Mouse (Mus musculus): ENCODE measurements around the gene Abcc10. TPM values are rescaled to one million over a fixed set of nuclear protein-coding genes. Genes with fewer than 3 reads are reported as not detected.

Gene Abcc10
- polyA plus RNA-seq, 2 experiments: 0.94 to 1.7 TPM

- no peak overlapping the region for H3K9ac ChIP-seq (replicated peaks)
- ATAC-seq (ENCODE audit: insufficient read depth): no peak
- H3K4me2 ChIP-seq (ENCODE audit: low read depth): no peak overlapping the region
- no peaks in the 10 kb centered on the region for H3K9me3 ChIP-seq (ENCODE audit: control insufficient read depth, low read length)
- WGBS (ENCODE audit: insufficient replicate concordance): 59% methylated on average over 12 of the region's 12 CpGs
- H3K4me3 ChIP-seq (ENCODE audit: insufficient read depth in 1 of 2, low read depth in 2 of 2, low read length in 2 of 2): no peak overlapping the region
- DNase-seq (ENCODE audit: low read depth in 3 of 3, low spot score in 3 of 3): no peak
- no peaks in the 10 kb centered on the region for H3K36me3 ChIP-seq (replicated peaks; ENCODE audit: control insufficient read depth, insufficient read depth, low read depth)
- H3K4me1 ChIP-seq (replicated peaks; ENCODE audit: control insufficient read depth in 2 of 2, insufficient read depth in 2 of 2, low read length in 1 of 2): no peaks in the 10 kb centered on the region
- H3K27ac ChIP-seq: no peak overlapping the region
- H3K27me3 ChIP-seq (ENCODE audit: control insufficient read depth, insufficient read depth, low read length): peaks cover 23% of the 10 kb centered on the region
- TF ChIP-seq CTCF (IDR thresholded peaks at IDR 0.05; ENCODE audit: low read depth): no peak
- no peak for TF ChIP-seq EP300 (IDR thresholded peaks at IDR 0.05; ENCODE audit: low read depth)
These were observed 26.3 kb downstream of the Abcc10 start for GRCm38 (mm10) chr17:46301892-46302291.

GRCm38 (mm10) chr17:46298220-46298913, 29.8 kb downstream of the Abcc10 start:
- Histone ChIP-seq H3K4me3 (ENCODE audit: insufficient read depth in 1 of 2, low read depth in 2 of 2, low read length in 2 of 2) (peak overlapping the region; percentile 21 to 43; a peak in 2 of 4 replicates), H3K36me3 (replicated peaks; ENCODE audit: control insufficient read depth, insufficient read depth, low read depth) (no peaks in the 10 kb centered on the region), H3K9ac (replicated peaks) (no peak overlapping the region), H3K9me3 (ENCODE audit: control insufficient read depth, low read length) (no peaks in the 10 kb centered on the region), H3K27me3 (ENCODE audit: control insufficient read depth, insufficient read depth, low read length) (peaks cover 46% of the 10 kb centered on the region), H3K4me2 (ENCODE audit: low read depth) (peak overlapping the region; percentile 64), H3K4me1 (replicated peaks; ENCODE audit: control insufficient read depth in 2 of 2, insufficient read depth in 2 of 2, low read length in 1 of 2) (no peaks in the 10 kb centered on the region), H3K27ac (no peak overlapping the region)
- TF ChIP-seq EP300 (IDR thresholded peaks at IDR 0.05; ENCODE audit: low read depth): no peak
- TF ChIP-seq CTCF (IDR thresholded peaks at IDR 0.05; ENCODE audit: low read depth): peak; percentile 91
- ATAC-seq (ENCODE audit: insufficient read depth) (peak; percentile 41; the same call in 1 of the 2 replicates), DNase-seq (ENCODE audit: low read depth in 3 of 3, low spot score in 3 of 3) (peak; percentile 31 to 33 (median 33))
- under 1% methylated on average over 45 of the region's 48 CpGs for WGBS (ENCODE audit: insufficient replicate concordance)

- no peak for DNase-seq (ENCODE audit: low read depth in 3 of 3, low spot score in 3 of 3)
- Histone ChIP-seq H3K27me3 (ENCODE audit: control insufficient read depth, insufficient read depth, low read length) (peaks cover 46% of the 10 kb centered on the region), H3K4me1 (replicated peaks; ENCODE audit: control insufficient read depth in 2 of 2, insufficient read depth in 2 of 2, low read length in 1 of 2) (no peaks in the 10 kb centered on the region), H3K4me3 (ENCODE audit: insufficient read depth in 1 of 2, low read depth in 2 of 2, low read length in 2 of 2) (peak within 1 kb of the TSS; percentile 21 to 43; a peak in 3 of 4 replicates), H3K9me3 (ENCODE audit: control insufficient read depth, low read length) (no peaks in the 10 kb centered on the region), H3K36me3 (replicated peaks; ENCODE audit: control insufficient read depth, insufficient read depth, low read depth) (no peaks in the 10 kb centered on the region), H3K9ac (replicated peaks) (no peak within 1 kb of the TSS), H3K4me2 (ENCODE audit: low read depth) (peak within 1 kb of the TSS; percentile 64), H3K27ac (no peak within 1 kb of the TSS)
- WGBS (ENCODE audit: insufficient replicate concordance): under 1% methylated on average over 71 of the region's 86 CpGs
- TF ChIP-seq CTCF (IDR thresholded peaks at IDR 0.05; ENCODE audit: low read depth) (no peak), EP300 (IDR thresholded peaks at IDR 0.05; ENCODE audit: low read depth) (no peak)
- no peak for ATAC-seq (ENCODE audit: insufficient read depth)
These were observed 30.6 kb downstream of the Abcc10 start, which contains the start of gene Dlk2 for GRCm38 (mm10) chr17:46297364-46298219. TSS of gene Dlk2 (plus strand) at chr17:46297421.

DNA sequence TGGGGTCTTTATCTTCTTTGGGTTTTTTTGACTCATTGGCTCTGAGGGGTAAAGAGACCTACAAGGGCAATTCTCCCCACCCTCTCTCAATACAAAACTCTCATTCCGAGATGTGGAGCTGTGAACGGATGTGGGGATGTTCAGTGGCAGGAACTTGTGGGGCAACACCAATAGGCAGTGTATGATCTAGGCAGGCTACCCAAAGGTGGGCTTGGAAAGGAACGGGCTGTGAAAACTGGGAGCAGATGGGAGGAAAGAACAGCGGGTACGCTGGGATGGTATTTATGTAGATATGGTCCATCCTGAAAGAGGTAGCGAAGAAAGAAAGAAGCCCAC, 31.2 kb downstream of the Abcc10 start:
- WGBS (ENCODE audit: insufficient replicate concordance): 6% methylated on average over 6 of the region's 6 CpGs

DNA sequence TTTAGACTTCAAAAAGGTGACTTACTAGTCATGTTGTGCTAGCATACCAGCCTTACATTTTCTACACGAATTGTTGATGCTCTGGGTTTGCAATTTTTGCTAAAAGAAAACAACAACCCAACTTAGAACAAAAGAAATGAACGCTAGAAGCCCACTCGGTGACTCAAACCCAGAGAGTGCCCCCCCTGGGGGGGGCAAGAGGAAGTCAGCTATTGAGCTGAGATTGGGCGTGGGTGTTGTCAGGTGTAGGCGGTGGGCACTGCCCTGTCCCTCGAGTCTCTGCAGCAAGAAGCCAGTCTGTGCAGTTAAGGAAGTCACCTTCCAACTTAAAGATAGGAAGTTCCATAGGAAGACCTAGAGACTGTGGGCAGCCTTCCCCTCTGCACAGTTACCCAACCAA, 31.6 kb downstream of the Abcc10 start:
- Histone ChIP-seq H3K36me3 (replicated peaks; ENCODE audit: control insufficient read depth, insufficient read depth, low read depth) (no peaks in the 10 kb centered on the region), H3K27me3 (ENCODE audit: control insufficient read depth, insufficient read depth, low read length) (peaks cover 46% of the 10 kb centered on the region), H3K9ac (replicated peaks) (no peak overlapping the region), H3K4me2 (ENCODE audit: low read depth) (no peak overlapping the region), H3K4me3 (ENCODE audit: insufficient read depth in 1 of 2, low read depth in 2 of 2, low read length in 2 of 2) (no peak overlapping the region), H3K4me1 (replicated peaks; ENCODE audit: control insufficient read depth in 2 of 2, insufficient read depth in 2 of 2, low read length in 1 of 2) (no peaks in the 10 kb centered on the region), H3K27ac (no peak overlapping the region), H3K9me3 (ENCODE audit: control insufficient read depth, low read length) (no peaks in the 10 kb centered on the region)
- TF ChIP-seq CTCF (IDR thresholded peaks at IDR 0.05; ENCODE audit: low read depth): no peak
- TF ChIP-seq EP300 (IDR thresholded peaks at IDR 0.05; ENCODE audit: low read depth): no peak
- ATAC-seq (ENCODE audit: insufficient read depth) (no peak), DNase-seq (ENCODE audit: low read depth in 3 of 3, low spot score in 3 of 3) (no peak)
- WGBS (ENCODE audit: insufficient replicate concordance): 26% methylated on average over 6 of the region's 6 CpGs

More for the DNA sequence above, 31.2 kb downstream of the Abcc10 start:
- Histone ChIP-seq H3K4me1 (replicated peaks; ENCODE audit: control insufficient read depth in 2 of 2, insufficient read depth in 2 of 2, low read length in 1 of 2) (no peaks in the 10 kb centered on the region), H3K9ac (replicated peaks) (no peak overlapping the region), H3K36me3 (replicated peaks; ENCODE audit: control insufficient read depth, insufficient read depth, low read depth) (no peaks in the 10 kb centered on the region), H3K4me3 (ENCODE audit: insufficient read depth in 1 of 2, low read depth in 2 of 2, low read length in 2 of 2) (peak overlapping the region in 1 of 2 experiments; percentile 43; a peak in 2 of 4 replicates), H3K27ac (no peak overlapping the region), H3K27me3 (ENCODE audit: control insufficient read depth, insufficient read depth, low read length) (peaks cover 46% of the 10 kb centered on the region), H3K9me3 (ENCODE audit: control insufficient read depth, low read length) (no peaks in the 10 kb centered on the region), H3K4me2 (ENCODE audit: low read depth) (peak overlapping the region; percentile 64)
- TF ChIP-seq EP300 (IDR thresholded peaks at IDR 0.05; ENCODE audit: low read depth) (no peak), CTCF (IDR thresholded peaks at IDR 0.05; ENCODE audit: low read depth) (no peak)
- ATAC-seq (ENCODE audit: insufficient read depth) (no peak), DNase-seq (ENCODE audit: low read depth in 3 of 3, low spot score in 3 of 3) (no peak)

All from liver, embryonic 14.5 days (tissue).